Mouse (Mus musculus): ENCODE measurements around the gene Spata20.

The Spata20 gene

GRCm38 (mm10) chr11:94449239-94449638 lies 36.7 kb downstream of the Spata20 start:
- no peak for DNase-seq

DNA sequence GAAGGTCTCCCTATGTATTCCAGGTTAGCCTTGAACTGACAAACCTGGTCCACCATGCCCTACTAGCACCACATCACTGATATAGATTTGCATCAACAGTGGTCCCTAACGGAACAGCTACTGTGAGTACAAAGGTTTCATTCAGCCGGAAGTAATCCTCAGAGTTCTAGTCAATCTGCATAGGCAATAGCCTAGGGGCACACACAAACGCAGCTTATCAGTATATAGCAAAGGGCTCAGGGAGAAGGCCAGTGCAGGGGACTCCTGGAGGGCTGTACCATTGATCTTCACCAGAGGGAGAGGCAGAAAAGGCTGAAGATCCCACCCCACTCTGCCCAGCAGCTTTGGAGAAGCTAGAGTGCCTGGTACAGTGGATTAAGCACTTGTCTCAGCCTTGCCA lies 39.0 kb downstream of the Spata20 start:
- no peak for DNase-seq

DNA sequence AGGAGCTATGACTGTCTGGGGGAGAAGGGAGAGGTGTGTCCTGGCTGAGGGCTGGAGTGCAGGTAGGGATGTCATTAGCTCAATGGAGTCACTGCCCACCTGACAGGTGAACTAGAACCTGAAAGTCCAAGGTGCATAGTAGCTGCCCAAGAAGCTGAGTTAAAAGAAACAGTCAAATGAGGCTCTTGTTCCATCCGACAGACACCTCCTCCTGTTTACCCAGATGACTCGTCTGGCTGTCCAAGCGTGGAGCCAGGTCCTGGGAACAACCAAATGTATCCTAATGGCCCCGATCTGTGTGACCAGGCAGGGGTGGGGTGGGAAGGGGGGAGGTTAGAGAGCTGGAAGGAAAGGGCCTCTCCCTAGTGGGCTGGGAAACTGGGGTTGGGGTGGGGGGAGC lies 40.7 kb downstream of the Spata20 start:
- DNase-seq: no peak

GRCm38 (mm10) chr11:94444829-94445228 lies 41.1 kb downstream of the Spata20 start:
- DNase-seq: no peak

DNA sequence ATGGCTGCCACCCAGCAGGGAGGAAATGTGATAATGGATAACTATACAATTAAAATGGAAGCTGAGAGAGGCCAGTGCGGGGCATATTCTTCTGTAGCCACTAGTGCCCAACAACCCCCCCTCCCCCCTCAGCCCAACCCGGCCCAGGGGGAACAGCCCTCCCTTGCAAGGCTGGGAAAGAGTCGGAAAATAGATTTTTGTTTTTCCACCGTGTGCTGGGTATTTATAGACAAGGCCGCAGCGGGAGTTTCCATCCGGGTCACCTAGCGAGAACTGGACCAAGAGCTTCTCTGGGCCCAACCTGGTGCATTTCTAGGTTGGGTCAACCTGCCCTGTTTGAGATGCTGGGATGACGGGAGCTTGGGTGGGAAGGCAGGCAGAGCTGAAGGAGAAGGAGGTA lies 44.2 kb downstream of the Spata20 start:
- no peak for DNase-seq

GRCm38 (mm10) chr11:94441122-94441521 lies 44.9 kb downstream of the Spata20 start:
- DNase-seq: no peak

DNA sequence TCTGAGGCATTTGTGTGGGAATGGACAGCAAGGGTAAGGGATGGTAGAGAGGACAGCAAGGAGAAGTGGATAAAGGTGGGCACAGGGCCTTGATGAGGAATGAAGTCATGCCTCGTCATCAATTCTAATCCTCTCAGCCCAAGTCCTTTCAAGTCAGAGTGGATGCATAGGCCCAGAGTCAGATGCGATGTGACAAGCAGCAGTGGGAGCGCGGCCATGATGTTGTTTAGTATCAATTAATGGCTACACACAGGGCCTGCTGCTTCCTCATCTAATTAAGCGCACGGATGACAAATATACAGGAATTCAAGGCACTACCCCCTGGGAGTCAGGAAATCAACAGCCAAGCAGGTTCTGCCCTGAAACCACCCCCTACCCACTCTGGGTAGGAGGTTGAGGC lies 45.6 kb downstream of the Spata20 start:
- no peak for DNase-seq

- no peak for DNase-seq
Measured at GRCm38 (mm10) chr11:94429011-94429651, 56.8 kb downstream of the Spata20 start.

Measured in thymus, postnatal 25 days (tissue).